Comparison of ENCODE assay signal across 11 mouse cellular contexts in genomic region chr19:15982926-15983738, GRCm38 (mm10). TPM values are rescaled to one million over a fixed set of nuclear protein-coding genes. Genes with fewer than 3 reads are reported as not detected.
A peak's percentile ranks its signal among the peaks of the same experiment; 100 is the strongest.
DNase-seq lines count a peak whose midpoint lies in the region; ATAC-seq and TF ChIP-seq lines count a peak whose summit lies in the region.
"Had no signal": no experiment of that assay in that cellular context is flagged by ENCODE, and none has a peak within 500 bp of the region (broad histone marks: within the 10 kb centered on the region; RNA-seq: fewer than 3 reads in every experiment).

No protein-coding gene starts in this region.

- intact Hi-C loops in heart, postnatal 25 days (cut with DNase I), result loop anchor here (5.0 to 10.0 kb wide), 2 partner anchors 61 to 1998 kb away; no protein-coding TSS in a partner anchor
- intact Hi-C loops in left cerebral cortex, postnatal 10 days (cut with DNase I), result no loop called here

- peaks cover 18% of the 10 kb centered on the region for H3K4me1 ChIP-seq in heart, embryonic 13.5 days
- H3K4me1 ChIP-seq in hindbrain, embryonic 15.5 days (replicated peaks), result peaks cover 34% of the 10 kb centered on the region
- no peaks in the 10 kb centered on the region for H3K4me1 ChIP-seq in kidney, adult 2 months (ENCODE audit: control insufficient read depth, insufficient read depth, low read length)

- no peak overlapping the region for H3K9ac ChIP-seq in heart, embryonic 13.5 days
- no peak overlapping the region for H3K9ac ChIP-seq in hindbrain, embryonic 15.5 days

- no peak overlapping the region for H3K4me3 ChIP-seq in heart, embryonic 13.5 days
- peak overlapping the region; percentile 62; the same call in 1 of the 2 replicates for H3K4me3 ChIP-seq in hindbrain, embryonic 15.5 days
- H3K4me3 ChIP-seq in kidney, adult 2 months (ENCODE audit: insufficient read depth, low read depth, low read length), result no peak overlapping the region

- H3K4me2 ChIP-seq in heart, embryonic 13.5 days, result peak overlapping the region; percentile 89; the same call in 1 of the 2 replicates
- peak overlapping the region; percentile 81 for H3K4me2 ChIP-seq in hindbrain, embryonic 15.5 days

- no peaks in the 10 kb centered on the region for H3K27me3 ChIP-seq in heart, embryonic 13.5 days (replicated peaks)
- no peaks in the 10 kb centered on the region for H3K27me3 ChIP-seq in hindbrain, embryonic 15.5 days
- H3K27me3 ChIP-seq in kidney, adult 2 months (replicated peaks; ENCODE audit: control insufficient read depth, insufficient read depth, low read length), result no peaks in the 10 kb centered on the region

- no peak overlapping the region for H3K27ac ChIP-seq in heart, embryonic 13.5 days (replicated peaks)
- H3K27ac ChIP-seq in hindbrain, embryonic 15.5 days (replicated peaks), result no peak overlapping the region
- no peak overlapping the region for H3K27ac ChIP-seq in kidney, adult 2 months (ENCODE audit: insufficient read depth, low read depth, low read length)
- H3K27ac ChIP-seq: macrophage had no signal

- H3K9me3 ChIP-seq in heart, embryonic 13.5 days, result no peaks in the 10 kb centered on the region
- H3K9me3 ChIP-seq in hindbrain, embryonic 15.5 days, result no peaks in the 10 kb centered on the region

- DNase-seq in heart, postnatal 25 days (ENCODE audit: low spot score), result no peak
- DNase-seq in embryo, embryonic 9.5 days (ENCODE audit: extremely low spot score), result peak; percentile 28
- peak; percentile 32 for DNase-seq in neural tube, embryonic 10.5 days (ENCODE audit: extremely low spot score, low spot score)
- DNase-seq in left cerebral cortex, adult 11 months (ENCODE audit: low spot score), result no peak
- DNase-seq in left cerebral cortex, postnatal 10 days (ENCODE audit: extremely low spot score in 1 of 2, low spot score in 2 of 2), result no peak
- no peak for DNase-seq in kidney, adult 2 months
- DNase-seq: gastrocnemius, postnatal 10 days; kidney, adult 11 months had no signal

- H3K36me3 ChIP-seq in heart, embryonic 13.5 days, result peaks cover 25% of the 10 kb centered on the region
- H3K36me3 ChIP-seq in hindbrain, embryonic 15.5 days, result peaks cover 9% of the 10 kb centered on the region; the same call in 1 of the 2 replicates
- H3K36me3 ChIP-seq in kidney, adult 2 months (ENCODE audit: control insufficient read depth, insufficient read depth, low read length), result no peaks in the 10 kb centered on the region

- TF ChIP-seq CTCF in kidney, adult 2 months (conservative IDR thresholded peaks at IDR 0.05; ENCODE audit: insufficient read depth, insufficient read length, low read depth, low read length), result no peak

- ATAC-seq in heart, embryonic 13.5 days (ENCODE audit: extremely low read depth, insufficient number of reproducible peaks, low FRiP score, low TSS enrichment), result no peak
- no peak for ATAC-seq in hindbrain, embryonic 15.5 days (ENCODE audit: low FRiP score, low read depth)

- no peak for TF ChIP-seq POLR2A in kidney, adult 2 months (IDR thresholded peaks at IDR 0.05; ENCODE audit: low read depth, low read length)

- WGBS in heart, embryonic 13.5 days, result 52% methylated on average over 10 of the region's 10 CpGs
- WGBS in hindbrain, embryonic 15.5 days, result 36% methylated on average over 9 of the region's 10 CpGs
- 82% methylated on average over 10 of the region's 10 CpGs for WGBS in kidney, adult 2 months

RNA-seq across cellular contexts. Expression of gene Cep78, which starts 1.7 kb away (rescaled TPM):
- polyA plus RNA-seq in heart, embryonic 13.5 days (2015; fragmentation: Nextera tagmentation; extraction: Ambion mirVana), result 12.9 and 13.4 TPM in 2 replicates
- 1 to 10 TPM; 4.3 to 4.6 TPM for total RNA-seq in heart, postnatal 25 days (2021)
- 28.9 and 29.0 TPM in 2 replicates for polyA plus RNA-seq in hindbrain, embryonic 15.5 days (2015; fragmentation: Nextera tagmentation; extraction: Ambion mirVana)
- total RNA-seq in left cerebral cortex, postnatal 10 days (2021), result 10 to 100 TPM; 12.8 to 13.6 TPM
- 1.5 and 1.6 TPM in 2 replicates for polyA plus RNA-seq in kidney, adult 2 months (2012; rRNA removed)

RNA-seq across cellular contexts. Expression of gene Psat1, which starts 36.0 kb away (rescaled TPM):
- polyA plus RNA-seq in heart, embryonic 13.5 days (2015; fragmentation: Nextera tagmentation; extraction: Ambion mirVana), result 60.4 and 65.8 TPM in 2 replicates
- 1 to 10 TPM; 3.0 to 3.4 TPM for total RNA-seq in heart, postnatal 25 days (2021)
- 85.4 and 104 TPM in 2 replicates for polyA plus RNA-seq in hindbrain, embryonic 15.5 days (2015; fragmentation: Nextera tagmentation; extraction: Ambion mirVana)
- 10 to 100 TPM; 92.8 to 94.9 TPM for total RNA-seq in left cerebral cortex, postnatal 10 days (2021)
- 21.0 and 28.5 TPM in 2 replicates for polyA plus RNA-seq in kidney, adult 2 months (2012; rRNA removed)

Comparison
In these comparisons a context has a peak if more than half of its experiments do, and no peak if none do; other contexts are left out.
1. DNase-seq: peak in embryo, embryonic 9.5 days (single experiment) and neural tube, embryonic 10.5 days (single experiment); none in heart, postnatal 25 days (single experiment), left cerebral cortex, adult 11 months (single experiment), left cerebral cortex, postnatal 10 days (0 of 2) and kidney, adult 2 months (single experiment).